Mouse (Mus musculus) skeletal muscle tissue, adult 2 months (tissue): ENCODE measurements around the gene Golt1a.
A peak's percentile ranks its signal among the peaks of the same experiment; 100 is the strongest.

ENCODE experiments used
- DNase-seq: peaks from one replicate; pipeline ENCODE4 v3.0.0-alpha.2; 2012; ENCODE audit warnings: low read depth, low spot score

Golt1a gene

GRCm38 (mm10) chr1:133347226-133347625 is 37.6 kb downstream of the Golt1a start:
- DNase-seq = no peak

- DNase-seq = no peak
These were observed 38.3 kb downstream of the Golt1a start for GRCm38 (mm10) chr1:133347693-133348520.

- no peak for DNase-seq
These were observed 40.6 kb downstream of the Golt1a start, which contains the start of gene Ren1 for GRCm38 (mm10) chr1:133350210-133350609. Gene Ren1 (plus strand): TSS chr1:133350510.

GRCm38 (mm10) chr1:133351762-133352161 is 42.2 kb downstream of the Golt1a start:
- no peak for DNase-seq

- DNase-seq = peak; percentile 45
These were observed 43.8 kb downstream of the Golt1a start for GRCm38 (mm10) chr1:133353371-133353809.

GRCm38 (mm10) chr1:133355469-133355868 is 45.9 kb downstream of the Golt1a start:
- no peak for DNase-seq

GRCm38 (mm10) chr1:133355912-133356311 is 46.3 kb downstream of the Golt1a start:
- no peak for DNase-seq

GRCm38 (mm10) chr1:133356330-133356729 is 46.7 kb downstream of the Golt1a start:
- no peak for DNase-seq

GRCm38 (mm10) chr1:133361006-133361405 is 51.4 kb downstream of the Golt1a start:
- DNase-seq = no peak

- DNase-seq = no peak
These were observed 52.5 kb downstream of the Golt1a start for GRCm38 (mm10) chr1:133362103-133362502.

- DNase-seq = peak; percentile 30
These were observed 53.8 kb downstream of the Golt1a start, which contains the start of gene Etnk2 for GRCm38 (mm10) chr1:133363276-133364021. Gene Etnk2 (plus strand): TSS chr1:133363572.

GRCm38 (mm10) chr1:133364022-133364630 is 54.5 kb downstream of the Golt1a start:
- no peak for DNase-seq

GRCm38 (mm10) chr1:133364890-133365289 is 55.3 kb downstream of the Golt1a start:
- DNase-seq = no peak

GRCm38 (mm10) chr1:133366951-133367605 is 57.5 kb downstream of the Golt1a start:
- DNase-seq = no peak

- no peak for DNase-seq
These were observed 58.2 kb downstream of the Golt1a start for GRCm38 (mm10) chr1:133367606-133368488.

GRCm38 (mm10) chr1:133368644-133369043 is 59.0 kb downstream of the Golt1a start:
- no peak for DNase-seq

- no peak for DNase-seq
These were observed 60.8 kb downstream of the Golt1a start for GRCm38 (mm10) chr1:133370352-133370751.

GRCm38 (mm10) chr1:133371431-133371830 is 61.8 kb downstream of the Golt1a start:
- DNase-seq = no peak

- no peak for DNase-seq
These were observed 62.5 kb downstream of the Golt1a start for GRCm38 (mm10) chr1:133372113-133372512.
